Mouse (Mus musculus): ENCODE measurements around the gene Prlr.

The Prlr gene

GRCm38 (mm10) chr15:10325080-10325479, 148.0 kb downstream of the Prlr start, which contains the start of gene Gm21973:
Gene Gm21973, plus strand, starts transcription at chr15:10325380.
- DNase-seq (ENCODE audit: low spot score), result no peak

- no peak for DNase-seq (ENCODE audit: low spot score)
Measured at GRCm38 (mm10) chr15:10330626-10331025, 153.6 kb downstream of the Prlr start.

- DNase-seq (ENCODE audit: low spot score), result no peak
Measured at GRCm38 (mm10) chr15:10332566-10332965, 155.5 kb downstream of the Prlr start.

GRCm38 (mm10) chr15:10338606-10339005, 161.6 kb downstream of the Prlr start:
- DNase-seq (ENCODE audit: low spot score), result no peak

GRCm38 (mm10) chr15:10347044-10347443, 170.0 kb downstream of the Prlr start:
- DNase-seq (ENCODE audit: low spot score), result no peak

GRCm38 (mm10) chr15:10358039-10358948, 181.3 kb downstream of the Prlr start, which contains the start of gene Agxt2:
Gene Agxt2, plus strand, starts transcription at chr15:10358532.
- no peak for DNase-seq (ENCODE audit: low spot score)

- DNase-seq (ENCODE audit: low spot score), result no peak
Measured at GRCm38 (mm10) chr15:10366331-10366730, 189.3 kb downstream of the Prlr start.

GRCm38 (mm10) chr15:10375404-10375803, 198.4 kb downstream of the Prlr start:
- no peak for DNase-seq (ENCODE audit: low spot score)

GRCm38 (mm10) chr15:10378338-10378959, 201.4 kb downstream of the Prlr start:
- DNase-seq (ENCODE audit: low spot score), result no peak

- DNase-seq (ENCODE audit: low spot score), result no peak
Measured at GRCm38 (mm10) chr15:10379757-10380458, 202.9 kb downstream of the Prlr start.

- no peak for DNase-seq (ENCODE audit: low spot score)
Measured at GRCm38 (mm10) chr15:10387263-10387662, 210.2 kb downstream of the Prlr start.

Measured in ovary, postnatal 36 days (tissue).